Mouse (Mus musculus): ENCODE data around the gene Ptprd. TPM values are rescaled to one million over a fixed set of nuclear protein-coding genes. Genes with fewer than 3 reads are reported as not detected.

The Ptprd gene
- not detected in 3 replicates for total RNA-seq (2017)

DNA sequence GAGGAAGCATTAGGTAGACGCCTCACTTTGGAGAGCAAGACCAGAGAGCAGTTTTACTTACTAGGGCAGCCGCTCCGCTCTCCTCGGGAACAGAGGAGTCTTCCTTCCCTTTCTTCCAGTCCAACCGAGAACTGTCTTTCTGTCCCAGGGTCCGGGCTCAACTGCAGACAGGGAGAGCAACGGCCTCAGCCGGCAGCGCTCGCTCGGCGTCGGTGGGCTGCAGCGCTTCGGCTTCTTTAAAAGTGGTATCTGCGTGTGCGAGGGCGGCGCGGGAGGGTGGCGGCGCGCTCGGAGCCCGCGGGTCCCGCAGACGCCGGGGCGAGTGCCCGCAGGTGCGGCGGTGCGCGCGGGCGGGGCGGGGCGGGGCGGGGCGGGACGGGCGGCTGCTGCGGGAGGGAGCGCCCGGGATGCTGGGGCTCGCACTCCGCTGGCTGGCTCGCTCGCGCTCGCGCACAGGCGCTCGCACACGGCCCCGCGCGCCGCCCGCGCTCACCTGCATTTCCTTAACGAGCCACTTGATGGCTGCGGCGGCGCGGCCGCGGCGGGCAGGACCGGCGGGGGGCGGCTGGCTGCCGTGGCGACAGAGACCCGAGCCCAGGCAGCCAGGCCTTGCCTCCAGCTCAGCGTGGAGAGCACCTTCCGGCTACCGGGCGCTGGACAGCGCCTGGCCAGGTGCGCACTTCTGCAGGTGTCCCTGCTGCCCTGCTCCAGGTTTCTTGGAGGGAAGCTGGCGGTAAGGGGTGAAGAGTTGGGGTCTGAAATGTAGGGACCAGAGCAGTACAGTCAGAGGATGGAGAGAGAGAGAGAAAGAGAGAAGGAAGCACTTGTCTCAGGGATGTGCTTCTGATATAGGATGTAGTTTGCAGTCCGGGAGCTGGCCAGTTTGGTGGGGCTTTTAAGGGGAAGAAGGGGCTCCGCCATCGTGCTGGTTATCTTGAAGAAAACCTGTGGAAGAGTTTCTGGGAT, at the start of gene Ptprd:
Gene Ptprd (minus strand): TSS at position 433 of the 966 bp plus-strand sequence.
- no peak for ATAC-seq (replicated peaks; ENCODE audit: insufficient number of reproducible peaks, low FRiP score, low TSS enrichment, poor library complexity, severe bottlenecking)

DNA sequence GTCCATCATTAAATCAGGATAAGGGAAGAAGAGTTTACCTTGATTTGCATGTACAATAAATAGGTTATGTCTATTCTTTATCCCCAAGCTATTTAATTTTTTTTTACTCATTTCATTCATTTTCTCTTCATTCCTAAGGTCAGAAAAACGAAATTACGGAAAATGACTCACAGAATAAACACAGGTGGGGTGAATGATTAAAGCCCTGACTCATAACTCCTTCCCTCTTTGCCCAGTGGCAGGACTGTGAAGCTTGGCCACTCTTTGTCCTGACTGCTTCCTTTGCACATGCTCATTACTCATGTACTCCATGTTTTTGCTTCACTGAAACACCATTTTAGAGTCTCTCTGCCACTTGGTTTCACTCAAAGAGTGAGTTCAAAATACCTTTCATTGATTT, 24.1 kb upstream of the Ptprd start:
- no peak for ATAC-seq (replicated peaks; ENCODE audit: insufficient number of reproducible peaks, low FRiP score, low TSS enrichment, poor library complexity, severe bottlenecking)

DNA sequence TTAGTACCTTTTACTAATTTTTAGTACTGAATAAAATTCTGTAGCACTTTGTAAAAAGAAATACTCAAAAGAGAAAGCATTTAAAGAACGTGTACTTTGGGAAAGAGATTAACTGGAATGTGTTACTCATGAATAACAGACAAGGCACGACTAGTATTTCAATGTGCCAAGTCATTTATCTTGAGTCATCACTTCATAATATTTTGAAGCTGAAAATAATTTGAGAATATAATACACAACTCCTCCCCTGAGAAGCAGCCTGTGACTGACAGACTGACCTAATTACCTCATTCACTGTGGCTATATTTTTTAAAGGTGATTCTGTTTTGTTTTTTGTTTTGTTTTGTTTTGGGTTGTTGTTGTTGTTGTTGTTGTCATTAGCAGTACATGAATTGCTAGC, 23.6 kb upstream of the Ptprd start:
- ATAC-seq (replicated peaks; ENCODE audit: insufficient number of reproducible peaks, low FRiP score, low TSS enrichment, poor library complexity, severe bottlenecking): no peak

- no peak for ATAC-seq (replicated peaks; ENCODE audit: insufficient number of reproducible peaks, low FRiP score, low TSS enrichment, poor library complexity, severe bottlenecking)
These were observed 22.9 kb upstream of the Ptprd start for GRCm38 (mm10) chr4:78234681-78235080.

GRCm38 (mm10) chr4:78213949-78214348, 2.2 kb upstream of the Ptprd start:
- no peak for ATAC-seq (replicated peaks; ENCODE audit: insufficient number of reproducible peaks, low FRiP score, low TSS enrichment, poor library complexity, severe bottlenecking)

- ATAC-seq (replicated peaks; ENCODE audit: insufficient number of reproducible peaks, low FRiP score, low TSS enrichment, poor library complexity, severe bottlenecking): no peak
These were observed 1.2 kb upstream of the Ptprd start for GRCm38 (mm10) chr4:78212941-78213340.

- no peak for ATAC-seq (replicated peaks; ENCODE audit: insufficient number of reproducible peaks, low FRiP score, low TSS enrichment, poor library complexity, severe bottlenecking)
These were observed 758 bp downstream of the Ptprd start for GRCm38 (mm10) chr4:78210878-78211528.

DNA sequence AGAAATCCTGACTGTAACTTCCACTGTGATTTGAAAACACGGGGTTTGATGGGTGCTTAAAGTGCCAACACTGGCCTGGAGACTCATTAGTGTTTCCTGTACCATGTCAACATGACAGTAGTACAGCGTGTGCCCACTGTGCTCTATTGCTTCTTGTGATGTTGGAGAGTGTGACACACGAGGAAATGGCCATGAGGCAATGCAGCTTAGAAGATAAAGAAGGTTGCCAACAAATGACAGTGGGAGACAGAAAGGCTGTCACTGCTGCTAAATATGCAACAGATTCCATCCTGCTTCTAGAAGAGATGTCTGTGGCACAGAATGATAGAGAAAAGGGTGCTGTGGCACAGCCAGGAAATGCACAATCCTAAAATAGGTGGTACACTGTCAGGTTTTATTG, 6.7 kb downstream of the Ptprd start:
- no peak for ATAC-seq (replicated peaks; ENCODE audit: insufficient number of reproducible peaks, low FRiP score, low TSS enrichment, poor library complexity, severe bottlenecking)

GRCm38 (mm10) chr4:78168447-78168846, 43.3 kb downstream of the Ptprd start:
- ATAC-seq (replicated peaks; ENCODE audit: insufficient number of reproducible peaks, low FRiP score, low TSS enrichment, poor library complexity, severe bottlenecking): no peak

DNA sequence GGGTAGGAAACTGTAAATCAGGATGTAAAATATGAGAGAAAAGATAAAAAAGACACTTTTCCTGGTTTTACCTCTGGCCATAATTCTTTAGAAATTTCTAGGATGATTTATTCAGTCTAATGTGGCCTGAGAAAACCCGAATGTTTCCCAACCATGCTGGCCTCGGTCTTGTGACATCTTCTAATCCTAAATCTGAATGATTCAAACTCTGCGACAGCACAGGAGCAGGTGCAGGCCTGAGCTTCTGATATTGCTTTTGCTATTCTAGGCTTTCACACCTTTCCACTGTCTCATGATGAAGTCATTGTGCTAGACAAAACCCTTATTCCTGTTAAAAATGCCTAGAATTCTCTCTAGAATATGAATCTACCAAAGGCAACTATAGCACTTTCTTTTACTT, 51.3 kb downstream of the Ptprd start:
- no peak for ATAC-seq (replicated peaks; ENCODE audit: insufficient number of reproducible peaks, low FRiP score, low TSS enrichment, poor library complexity, severe bottlenecking)

GRCm38 (mm10) chr4:78150561-78150960, 61.2 kb downstream of the Ptprd start:
- ATAC-seq (replicated peaks; ENCODE audit: insufficient number of reproducible peaks, low FRiP score, low TSS enrichment, poor library complexity, severe bottlenecking): no peak

- no peak for ATAC-seq (replicated peaks; ENCODE audit: insufficient number of reproducible peaks, low FRiP score, low TSS enrichment, poor library complexity, severe bottlenecking)
These were observed 69.0 kb downstream of the Ptprd start for GRCm38 (mm10) chr4:78142767-78143148.

GRCm38 (mm10) chr4:78142088-78142766, 69.5 kb downstream of the Ptprd start:
- no peak for ATAC-seq (replicated peaks; ENCODE audit: insufficient number of reproducible peaks, low FRiP score, low TSS enrichment, poor library complexity, severe bottlenecking)

GRCm38 (mm10) chr4:78110898-78111297, 100.9 kb downstream of the Ptprd start:
- ATAC-seq (replicated peaks; ENCODE audit: insufficient number of reproducible peaks, low FRiP score, low TSS enrichment, poor library complexity, severe bottlenecking): no peak

DNA sequence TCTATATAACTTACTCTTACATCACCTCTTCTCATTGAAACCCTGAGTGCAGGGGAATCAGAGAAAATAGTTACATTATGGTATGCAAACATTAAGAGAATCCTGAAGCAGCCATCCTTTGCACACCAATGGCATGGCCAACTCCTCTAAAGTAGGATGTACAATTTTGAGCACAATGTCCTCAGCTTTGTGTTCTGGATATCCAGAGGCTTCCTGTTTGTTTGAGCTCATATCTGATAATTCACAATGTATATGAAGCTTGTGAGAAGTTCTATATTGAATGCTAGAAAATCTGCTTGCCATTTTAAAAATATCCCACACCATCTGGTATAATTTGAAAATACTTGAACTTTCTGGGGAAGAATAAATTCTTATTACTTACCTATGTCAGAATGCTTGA, 114.2 kb downstream of the Ptprd start:
- no peak for ATAC-seq (replicated peaks; ENCODE audit: insufficient number of reproducible peaks, low FRiP score, low TSS enrichment, poor library complexity, severe bottlenecking)

DNA sequence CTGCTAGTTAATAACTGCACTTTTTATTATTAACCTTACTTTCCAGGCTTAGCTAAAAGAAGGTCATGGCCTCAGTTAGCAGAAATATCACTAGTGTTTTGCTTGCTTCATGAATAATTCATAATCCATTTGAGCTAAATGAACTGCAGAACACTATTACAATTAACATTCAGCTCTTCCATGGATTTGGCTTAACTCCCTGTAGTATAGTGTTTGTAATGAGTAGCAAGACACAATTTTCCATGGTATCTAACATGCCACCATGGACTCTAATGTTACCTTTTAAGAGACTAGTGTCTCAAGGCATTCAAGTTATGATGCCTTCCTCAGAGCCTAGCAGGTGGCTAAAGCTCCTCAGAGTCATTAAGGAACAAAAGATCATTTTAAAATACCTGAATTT, 129.0 kb downstream of the Ptprd start:
- ATAC-seq (replicated peaks; ENCODE audit: insufficient number of reproducible peaks, low FRiP score, low TSS enrichment, poor library complexity, severe bottlenecking): no peak

GRCm38 (mm10) chr4:78077499-78077898, 134.3 kb downstream of the Ptprd start:
- no peak for ATAC-seq (replicated peaks; ENCODE audit: insufficient number of reproducible peaks, low FRiP score, low TSS enrichment, poor library complexity, severe bottlenecking)

DNA sequence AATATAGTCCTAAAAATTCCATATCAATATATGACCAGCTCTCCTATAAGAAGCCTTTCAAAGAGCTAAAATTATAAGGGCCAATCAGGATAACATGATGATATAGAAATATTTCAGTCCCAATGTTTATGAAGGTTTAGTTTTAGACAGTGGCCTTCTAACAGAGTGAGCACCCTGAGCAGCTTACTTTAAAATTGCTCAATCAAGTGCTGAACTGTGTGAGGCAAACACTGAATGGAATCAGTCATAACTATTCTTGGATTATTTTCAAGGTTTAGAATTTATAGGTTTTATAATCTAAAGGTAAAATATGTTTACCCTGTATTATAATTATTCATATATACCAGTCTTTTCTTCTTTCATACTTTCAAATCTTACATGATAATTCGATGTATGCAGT, 134.7 kb downstream of the Ptprd start:
- ATAC-seq (replicated peaks; ENCODE audit: insufficient number of reproducible peaks, low FRiP score, low TSS enrichment, poor library complexity, severe bottlenecking): no peak

DNA sequence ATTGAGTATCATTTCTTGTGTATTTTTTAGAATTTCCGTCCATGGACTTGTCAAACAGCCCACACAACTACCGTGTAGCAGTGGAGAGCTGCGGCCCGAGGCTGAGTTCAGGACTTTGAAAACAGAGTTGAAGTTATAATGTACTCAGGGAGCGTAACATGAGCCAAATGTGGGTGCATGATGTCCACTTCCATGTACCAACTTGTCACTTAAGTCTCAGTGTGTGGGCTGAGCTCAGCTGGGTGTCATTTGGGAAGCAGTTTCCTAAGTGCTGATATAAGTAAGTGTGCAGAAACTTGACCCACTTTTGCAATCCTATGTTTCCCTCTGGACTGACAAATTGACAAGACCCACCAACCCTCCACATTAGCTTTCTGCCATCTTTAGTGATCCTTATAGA, 173.4 kb downstream of the Ptprd start:
- ATAC-seq (replicated peaks; ENCODE audit: insufficient number of reproducible peaks, low FRiP score, low TSS enrichment, poor library complexity, severe bottlenecking): no peak
